Mouse (Mus musculus) MEL (cell line): ENCODE results near the gene Ralb. TPM values are rescaled to one million over a fixed set of nuclear protein-coding genes. Genes with fewer than 3 reads are reported as not detected.

ENCODE experiments used
- DNase-seq: peaks from one replicate; pipeline ENCODE4 v3.0.0; 2011; ENCODE audit warnings: low read depth, low spot score
- H3K27ac ChIP-seq: 2 replicates; pipeline ENCODE4 v1.5.1; 2012; ENCODE audit warnings: low read depth, mild to moderate bottlenecking, control low read depth, low read length, moderate library complexity; ENCODE audit not compliant: control insufficient read depth
- H3K27me3 ChIP-seq, 2 experiments: fragments of 150-350 bp in 1 of 2; sonication (generic) in 1 of 2; 2 replicates each; pipeline ENCODE4 v1.6.1; 2012; ENCODE audit warnings: low read length in 2 of 2, mild to moderate bottlenecking in 2 of 2, improper control_type of control experiment in 1 of 2, moderate library complexity in 1 of 2; ENCODE audit not compliant: insufficient read depth in 2 of 2, control insufficient read depth in 1 of 2
- H3K36me3 ChIP-seq, 2 experiments: 2 replicates each; pipeline ENCODE4 v1.6.1; 2012 to 2014; ENCODE audit warnings: low read length in 2 of 2, improper control_type of control experiment in 1 of 2, inconsistent platforms in 1 of 2, mild to moderate bottlenecking in 1 of 2; ENCODE audit not compliant: insufficient read depth in 2 of 2, control insufficient read depth in 1 of 2
- H3K4me1 ChIP-seq, 2 experiments: fragments of 150-350 bp in 1 of 2; sonication (generic) in 1 of 2; 2 replicates each; pipeline ENCODE4 v1.6.1; 2012; ENCODE audit warnings: low read length in 2 of 2, improper control_type of control experiment in 1 of 2, mild to moderate bottlenecking in 1 of 2; ENCODE audit not compliant: insufficient read depth in 2 of 2, control insufficient read depth in 1 of 2
- H3K4me3 ChIP-seq, 2 experiments: fragments of 150-350 bp in 1 of 2; sonication (generic) in 1 of 2; 2 replicates each; pipeline ENCODE4 v1.5.1; 2012; ENCODE audit warnings: low read depth in 2 of 2, low read length in 2 of 2, mild to moderate bottlenecking in 2 of 2, moderate library complexity in 2 of 2, control low read depth in 1 of 2, improper control_type of control experiment in 1 of 2; ENCODE audit not compliant: control insufficient read depth in 1 of 2, insufficient read depth in 1 of 2
- H3K79me2 ChIP-seq: 2 replicates; pipeline ENCODE4 v1.6.1; 2012; ENCODE audit warnings: mild to moderate bottlenecking, low read length, moderate library complexity; ENCODE audit not compliant: control insufficient read depth, poor library complexity, insufficient read depth
- H3K9ac ChIP-seq: 2 replicates; pipeline ENCODE4 v1.6.1; 2012; ENCODE audit warnings: low read depth, mild to moderate bottlenecking, control low read depth, low read length, moderate library complexity; ENCODE audit not compliant: control insufficient read depth, poor library complexity, severe bottlenecking
- H3K9me3 ChIP-seq: fragments of 150-350 bp; sonication (generic); replicated peaks from 2 replicates; pipeline ENCODE4 v1.6.1; 2012; ENCODE audit warnings: mild to moderate bottlenecking, low read length, improper control_type of control experiment, moderate library complexity; ENCODE audit not compliant: insufficient read depth
- CTCF ChIP-seq, 3 experiments: IDR thresholded peaks in 2 of 3; conservative IDR thresholded peaks in 1 of 3; 2 replicates each; pipeline ENCODE4 v1.5.1; 2011 to 2012; ENCODE audit warnings: low read length in 3 of 3, low read depth in 2 of 3, mild to moderate bottlenecking in 2 of 3, improper control_type of control experiment in 1 of 3, inconsistent platforms in 1 of 3, mixed read lengths in 1 of 3, moderate library complexity in 1 of 3; ENCODE audit not compliant: control insufficient read depth in 1 of 3, insufficient read depth in 1 of 3, poor library complexity in 1 of 3, severe bottlenecking in 1 of 3
- GABPA ChIP-seq: IDR thresholded peaks from 2 replicates; pipeline ENCODE4 v1.6.1; 2012; ENCODE audit warnings: low read depth, mild to moderate bottlenecking, inconsistent platforms, low read length, improper control_type of control experiment, moderate library complexity
- JUND ChIP-seq: IDR thresholded peaks from 2 replicates; pipeline ENCODE4 v1.6.1; 2011; ENCODE audit warnings: low read depth, mild to moderate bottlenecking, improper control_type of control experiment, low read length
- MAX ChIP-seq: IDR thresholded peaks from 2 replicates; pipeline ENCODE4 v1.6.1; 2011; ENCODE audit warnings: low read length, improper control_type of control experiment
- MAZ ChIP-seq: IDR thresholded peaks from 2 replicates; pipeline ENCODE4 v1.6.1; 2012; ENCODE audit warnings: low read depth, mild to moderate bottlenecking, inconsistent platforms, low read length, improper control_type of control experiment
- MYC ChIP-seq: IDR thresholded peaks from 2 replicates; pipeline ENCODE4 v1.6.1; 2011; ENCODE audit warnings: low read depth, mild to moderate bottlenecking, low read length, improper control_type of control experiment, moderate library complexity
- NELFE ChIP-seq: IDR thresholded peaks from 2 replicates; pipeline ENCODE4 v1.6.1; 2011; ENCODE audit warnings: low read depth, low read length, improper control_type of control experiment
- NRF1 ChIP-seq: IDR thresholded peaks from 2 replicates; pipeline ENCODE4 v1.6.1; 2014; ENCODE audit warnings: low read depth, mild to moderate bottlenecking, inconsistent platforms, low read length, improper control_type of control experiment, moderate library complexity; ENCODE audit not compliant: poor library complexity, insufficient read depth, severe bottlenecking
- POLR2AphosphoS2 ChIP-seq: IDR thresholded peaks from 2 replicates; pipeline ENCODE4 v1.6.1; 2011; ENCODE audit warnings: low read length, improper control_type of control experiment
- POLR2AphosphoS5 ChIP-seq: IDR thresholded peaks from 2 replicates; pipeline ENCODE4 v1.6.1; 2012; ENCODE audit warnings: low read depth, borderline replicate concordance, mild to moderate bottlenecking, inconsistent platforms, low read length, moderate library complexity, mixed read lengths
- RAD21 ChIP-seq: IDR thresholded peaks from 2 replicates; pipeline ENCODE4 v1.6.1; 2011; ENCODE audit warnings: mild to moderate bottlenecking, low read depth, low read length, improper control_type of control experiment
- SIN3A ChIP-seq: IDR thresholded peaks from 2 replicates; pipeline ENCODE4 v1.6.1; 2012; ENCODE audit warnings: low read length, improper control_type of control experiment, inconsistent platforms
- SMC3 ChIP-seq: IDR thresholded peaks from 2 replicates; pipeline ENCODE4 v1.6.1; 2011; ENCODE audit warnings: low read depth, low read length, improper control_type of control experiment
- ZKSCAN1 ChIP-seq: IDR thresholded peaks from 2 replicates; pipeline ENCODE4 v1.6.1; 2012; ENCODE audit warnings: low read depth, mild to moderate bottlenecking, inconsistent platforms, low read length, improper control_type of control experiment, moderate library complexity
- ZNF384 ChIP-seq: IDR thresholded peaks from 2 replicates; pipeline ENCODE4 v1.6.1; 2012; ENCODE audit warnings: low read depth, mild to moderate bottlenecking, inconsistent platforms, low read length, improper control_type of control experiment
- polyA plus RNA-seq, 2 experiments: library from polyadenylated mRNA; stranded (reverse) in 1 of 2; unstranded in 1 of 2; fragments of >175 nt in 1 of 2; fragments of >200 nt in 1 of 2; gene quantifications; 2 replicates each; pipeline versions ENCODE4 v1.2.1 to v1.2.4; 2012; ENCODE audit warnings: low replicate concordance in 2 of 2, low read depth in 1 of 2; ENCODE audit not compliant: insufficient read length in 2 of 2, insufficient read depth in 1 of 2, missing spikeins in 1 of 2
- total RNA-seq: library from RNA; depleted of rRNA; stranded (reverse); fragments of 300-350 nt; gene quantifications from 2 replicates; pipeline ENCODE4 v1.2.3, GENCODE M21; 2012

Gene Ralb
- total and polyA plus RNA-seq, 3 experiments = 28.0 to 45.1 TPM; not detected in 1

GRCm38 (mm10) chr1:119487917-119488590, 16.5 kb downstream of the Ralb start:
- peaks cover 0 to 5% of the 10 kb centered on the region in 2 experiments; a peak in 2 of 4 replicates for H3K36me3 ChIP-seq
- no peak for DNase-seq
- TF ChIP-seq SIN3A (no peak), ZKSCAN1 (no peak), NRF1 (no peak)

GRCm38 (mm10) chr1:119485825-119486224, 18.8 kb downstream of the Ralb start:
- no peak for TF ChIP-seq CTCF (IDR thresholded peaks at IDR 0.05 in 2 of 3, conservative IDR thresholded peaks at IDR 0.05 in 1 of 3; ENCODE audit: control insufficient read depth in 1 of 3, insufficient read depth in 1 of 3, low read depth in 2 of 3, low read length in 3 of 3, poor library complexity in 1 of 3, severe bottlenecking in 1 of 3)
- no peak for TF ChIP-seq JUND
- no peak for TF ChIP-seq POLR2AphosphoS2
- TF ChIP-seq GABPA = no peak
- TF ChIP-seq POLR2AphosphoS5 = no peak
- TF ChIP-seq ZNF384 = no peak
- no peak for TF ChIP-seq MYC
- no peak for TF ChIP-seq MAZ
- Histone ChIP-seq H3K9me3 (no peaks in the 10 kb centered on the region), H3K36me3 (no peaks in the 10 kb centered on the region), H3K4me1 (no peaks in the 10 kb centered on the region), H3K27ac (no peak overlapping the region), H3K9ac (no peak overlapping the region), H3K27me3 (no peaks in the 10 kb centered on the region), H3K79me2 (peaks cover 1% of the 10 kb centered on the region; the same call in 1 of the 2 replicates), H3K4me3 (no peak overlapping the region)
- DNase-seq = no peak

More at GRCm38 (mm10) chr1:119487917-119488590, 16.5 kb downstream of the Ralb start:
- Histone ChIP-seq H3K4me1 (peaks cover 0 to 6% of the 10 kb centered on the region in 2 experiments; a peak in 2 of 4 replicates), H3K9ac (no peak overlapping the region), H3K27ac (no peak overlapping the region), H3K9me3 (no peaks in the 10 kb centered on the region), H3K4me3 (no peak overlapping the region), H3K79me2 (peaks cover 1% of the 10 kb centered on the region; the same call in 1 of the 2 replicates), H3K27me3 (no peaks in the 10 kb centered on the region)

- Histone ChIP-seq H3K4me1 (no peaks in the 10 kb centered on the region), H3K9me3 (no peaks in the 10 kb centered on the region), H3K27ac (no peak overlapping the region), H3K9ac (no peak overlapping the region), H3K36me3 (no peaks in the 10 kb centered on the region), H3K4me3 (no peak overlapping the region), H3K79me2 (no peaks in the 10 kb centered on the region), H3K27me3 (no peaks in the 10 kb centered on the region)
- DNase-seq = peak; percentile 52
- TF ChIP-seq JUND = no peak
- peak; percentile 49 to 66 (median 59) for TF ChIP-seq CTCF (IDR thresholded peaks at IDR 0.05 in 2 of 3, conservative IDR thresholded peaks at IDR 0.05 in 1 of 3; ENCODE audit: control insufficient read depth in 1 of 3, insufficient read depth in 1 of 3, low read depth in 2 of 3, low read length in 3 of 3, poor library complexity in 1 of 3, severe bottlenecking in 1 of 3)
- peak; percentile 37 for TF ChIP-seq RAD21
- 0 out of 2 replicates have a peak, but pooled peaks have one; percentile 11 for TF ChIP-seq SMC3
- TF ChIP-seq MAX = no peak
- no peak for TF ChIP-seq NELFE
These were observed 20.1 kb downstream of the Ralb start for GRCm38 (mm10) chr1:119484457-119484856.
